Mouse (Mus musculus) monocyte, adult 5-6 weeks (primary cell): ENCODE results near the gene Ahnak. TPM values are rescaled to one million over a fixed set of nuclear protein-coding genes. Genes with fewer than 3 reads are reported as not detected.
"Not testable (repeated sequence)": the region's sequence is repeated elsewhere in the genome, so short reads cannot be mapped to it uniquely, and the experiment has no call there.

Experiments
- ATAC-seq: fragments of 153-309, 156-312 bp; replicated peaks from 2 replicates; pipeline ENCODE4 v1.8.0; 2017; ENCODE audit warnings: mild to moderate bottlenecking; ENCODE audit not compliant: low TSS enrichment, insufficient number of reproducible peaks, severe bottlenecking, poor library complexity, low FRiP score
- total RNA-seq: library from RNA; stranded (forward); fragments of 200-1000, 200-491, 200-594 nt; gene quantifications from 3 replicates; pipeline ENCODE4 v1.2.3, GENCODE M21; 2017

Ahnak gene
- total RNA-seq, 1 experiment from 2014 or later, result 414 TPM

DNA sequence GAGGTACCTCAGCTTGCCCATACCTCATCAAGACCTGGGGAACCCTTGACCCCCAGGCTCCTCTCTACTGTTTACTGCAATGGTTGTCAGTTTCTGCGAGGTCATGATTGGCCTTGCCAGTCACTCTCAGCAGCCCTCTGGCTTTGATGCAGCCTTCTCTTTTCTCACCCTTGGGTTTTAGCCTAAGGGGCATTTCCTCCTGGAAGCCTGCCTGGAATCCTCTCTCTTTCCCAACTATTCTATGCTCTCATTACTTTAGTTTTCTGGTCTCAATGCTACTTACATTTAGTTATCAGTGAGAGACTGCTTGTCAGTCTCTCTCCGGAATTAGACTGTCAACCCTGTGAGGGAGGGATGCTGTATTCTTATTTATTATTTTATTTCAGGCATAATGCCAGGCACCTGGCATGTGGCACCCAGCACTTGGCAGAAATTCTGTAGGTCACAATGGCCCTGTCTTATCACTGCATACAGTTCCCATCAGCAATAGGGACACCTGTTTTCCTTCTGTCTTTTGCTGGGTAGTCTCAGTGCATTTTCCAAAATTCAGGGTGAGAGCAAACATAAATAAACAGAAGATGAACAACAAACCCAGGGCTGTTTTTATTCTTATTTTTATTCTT is 40.7 kb downstream of the Ahnak start:
- no peak for ATAC-seq

DNA sequence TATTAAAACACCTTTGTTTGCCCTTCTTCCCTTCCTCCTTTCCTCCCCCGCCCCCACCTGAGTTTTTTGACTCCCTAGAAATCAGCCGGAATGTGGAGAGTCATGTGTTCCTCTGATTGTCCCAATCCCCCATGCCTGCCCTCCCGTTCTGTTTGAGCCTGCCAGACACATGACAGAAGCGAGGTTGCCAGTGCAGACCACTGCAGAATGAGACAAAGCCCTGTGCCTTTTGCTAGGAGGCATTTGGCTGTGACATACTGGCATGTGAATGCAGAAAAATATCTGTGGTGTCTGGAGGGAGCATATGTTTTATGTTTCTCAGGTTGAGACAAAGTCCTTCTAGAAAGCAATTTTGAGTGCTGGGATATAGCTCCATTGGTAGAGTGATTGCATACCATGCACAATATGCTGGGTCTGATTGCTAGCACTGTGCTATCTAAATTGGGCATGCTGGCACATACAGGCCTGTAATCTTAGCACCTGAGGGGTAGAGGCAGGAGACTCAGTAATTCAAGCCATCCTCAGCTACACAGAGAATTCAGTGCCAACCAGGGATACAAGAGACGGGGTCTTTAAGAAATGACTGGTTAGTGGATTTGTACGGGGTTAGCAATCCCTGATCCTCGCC is 43.5 kb downstream of the Ahnak start:
- no peak for ATAC-seq

- 0 out of 2 replicates have a peak, but pooled peaks have one; percentile 37 for ATAC-seq
Measured at GRCm38 (mm10) chr19:9033412-9034340, 44.6 kb downstream of the Ahnak start.

DNA sequence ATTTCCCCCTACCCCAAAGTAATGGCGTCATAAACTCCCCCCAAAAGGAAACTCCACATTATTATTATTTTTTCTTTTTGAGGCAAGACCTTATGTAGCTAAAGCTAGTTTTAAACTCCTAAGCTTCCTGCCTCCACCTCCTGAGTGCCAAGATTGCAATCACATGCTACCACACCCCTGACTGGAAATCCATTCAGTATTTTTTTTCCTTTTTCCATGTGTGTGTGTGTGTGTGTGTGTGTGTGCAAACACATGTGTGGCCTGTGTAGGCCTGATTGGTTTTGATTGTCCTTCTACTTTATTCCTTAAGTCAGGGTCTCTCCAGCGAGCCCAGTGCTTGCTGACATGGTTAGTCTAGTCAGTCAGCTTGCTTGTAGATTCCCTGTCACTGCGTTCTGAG is 45.4 kb downstream of the Ahnak start:
- no peak for ATAC-seq

DNA sequence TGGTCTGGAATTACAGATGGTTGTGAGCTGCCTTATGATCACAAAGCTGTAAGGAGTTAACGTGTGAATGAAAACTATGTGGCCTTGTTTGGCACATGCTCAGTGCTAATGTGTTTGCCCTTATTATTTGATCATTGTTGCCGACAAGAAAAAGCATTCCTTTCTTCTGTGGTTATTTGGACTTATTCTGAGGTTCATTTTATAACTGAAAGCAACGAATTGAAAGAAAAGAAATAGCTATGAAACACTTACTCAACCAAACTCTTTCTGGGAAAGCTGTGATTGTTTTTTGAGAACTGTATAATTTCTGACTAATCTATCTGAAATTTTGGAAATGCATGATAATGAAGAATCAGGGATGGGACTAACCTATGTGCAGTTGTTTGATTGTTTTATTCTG is 46.0 kb downstream of the Ahnak start:
- no peak for ATAC-seq

DNA sequence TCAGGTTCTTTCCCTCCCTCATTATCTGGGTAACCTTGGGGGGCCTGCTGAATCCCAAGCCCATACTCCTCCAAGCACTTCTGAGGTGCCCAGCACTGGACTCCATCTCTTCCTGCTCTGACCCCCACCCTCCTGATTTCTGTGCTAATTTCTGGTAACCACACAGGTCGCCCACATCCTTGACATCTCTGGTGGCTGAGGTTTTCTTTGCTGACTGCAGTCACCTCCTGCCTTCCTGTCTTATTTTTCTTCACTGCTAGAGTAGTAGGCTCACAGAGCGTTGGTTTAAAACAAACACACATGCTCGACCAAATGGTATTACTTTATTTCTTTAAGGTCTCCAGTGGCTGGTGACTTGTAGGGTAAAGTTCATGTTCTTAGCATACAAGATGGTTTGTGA is 49.1 kb downstream of the Ahnak start:
- 0 out of 2 replicates have a peak, but pooled peaks have one; percentile 30 for ATAC-seq

DNA sequence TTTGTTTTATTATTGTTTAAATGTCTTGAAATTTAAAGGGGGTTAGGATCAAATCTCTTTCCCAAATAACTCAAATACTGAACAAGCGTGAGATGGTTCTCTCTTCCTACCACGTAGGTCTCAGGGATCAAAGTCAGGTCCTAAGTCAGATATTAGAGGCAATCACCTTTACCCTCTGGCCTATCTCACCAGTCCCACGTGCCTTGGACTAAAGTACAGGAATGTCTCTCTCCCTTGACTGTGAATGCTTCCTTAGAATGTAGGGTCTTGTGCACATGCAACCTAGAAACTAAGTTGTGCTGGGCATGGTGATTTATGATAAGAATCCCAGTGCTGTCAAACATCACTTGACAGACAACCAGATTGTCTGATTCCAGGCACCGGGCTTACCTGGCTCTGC is 50.2 kb downstream of the Ahnak start:
- ATAC-seq, result no peak

DNA sequence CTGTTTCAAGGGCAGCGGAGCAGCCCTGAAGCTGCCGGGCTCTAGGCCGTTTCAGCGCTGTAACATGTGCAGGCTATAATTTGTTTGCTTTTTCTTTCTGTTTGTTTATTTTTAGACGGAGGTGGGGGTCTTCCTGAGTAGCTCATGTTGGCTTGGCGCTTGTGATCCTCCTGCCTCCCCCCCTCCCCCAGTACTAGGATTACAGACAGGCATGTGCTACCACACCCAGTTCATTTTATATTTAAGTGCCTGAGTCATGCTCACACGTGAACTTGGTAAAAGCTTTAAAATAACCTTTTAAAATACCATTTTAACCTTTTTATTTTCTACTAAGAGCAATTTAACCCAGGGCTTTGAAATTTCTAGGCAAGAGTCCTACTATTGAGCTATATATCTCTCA is 50.8 kb downstream of the Ahnak start:
- no peak for ATAC-seq

- ATAC-seq, result no peak
Measured at GRCm38 (mm10) chr19:9040649-9041048, 51.6 kb downstream of the Ahnak start.

- ATAC-seq, result peak; percentile 45; the same call in 1 of the 2 replicates
Measured at GRCm38 (mm10) chr19:9041074-9041473, 52.0 kb downstream of the Ahnak start.

- ATAC-seq, result no peak
Measured at GRCm38 (mm10) chr19:9043123-9043522, 54.0 kb downstream of the Ahnak start.

- peak; percentile 42 for ATAC-seq
Measured at GRCm38 (mm10) chr19:9044291-9044690, 55.2 kb downstream of the Ahnak start.

DNA sequence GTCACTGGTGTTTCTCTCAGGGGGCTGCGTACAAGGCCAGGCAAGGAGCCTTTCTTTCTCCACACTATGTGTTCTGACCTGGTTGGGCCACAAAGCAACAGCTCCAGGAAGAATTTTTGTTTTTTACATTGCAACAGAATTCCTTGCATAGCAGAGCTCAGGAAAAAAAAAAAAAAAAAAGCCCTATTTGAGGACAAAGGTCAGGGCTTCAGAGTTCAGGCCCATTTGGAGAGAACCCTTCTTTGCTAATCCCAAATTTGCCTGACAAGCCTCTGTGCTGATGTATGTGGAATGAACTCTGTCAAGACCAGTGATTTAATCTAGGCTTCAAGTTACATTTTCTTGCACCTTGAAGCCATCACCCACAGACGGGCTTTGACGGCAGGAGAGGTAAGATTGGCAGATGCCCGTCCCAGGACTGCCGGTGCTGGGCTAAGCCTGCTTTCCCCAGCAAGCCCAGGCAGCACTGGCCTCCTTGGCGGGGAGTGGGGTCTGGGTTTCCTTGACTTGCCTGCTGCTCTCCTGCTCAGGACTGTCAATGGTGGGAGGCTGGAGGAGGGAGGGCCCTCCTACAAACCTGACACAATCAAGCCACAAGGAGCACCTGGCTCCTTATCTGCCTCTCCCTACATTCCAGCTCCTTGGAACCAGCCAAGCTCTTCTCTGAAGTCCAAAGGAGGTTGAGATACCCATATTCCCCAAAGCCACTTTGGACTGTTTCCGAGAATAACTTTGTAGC is 58.3 kb downstream of the Ahnak start:
- ATAC-seq, result no peak

DNA sequence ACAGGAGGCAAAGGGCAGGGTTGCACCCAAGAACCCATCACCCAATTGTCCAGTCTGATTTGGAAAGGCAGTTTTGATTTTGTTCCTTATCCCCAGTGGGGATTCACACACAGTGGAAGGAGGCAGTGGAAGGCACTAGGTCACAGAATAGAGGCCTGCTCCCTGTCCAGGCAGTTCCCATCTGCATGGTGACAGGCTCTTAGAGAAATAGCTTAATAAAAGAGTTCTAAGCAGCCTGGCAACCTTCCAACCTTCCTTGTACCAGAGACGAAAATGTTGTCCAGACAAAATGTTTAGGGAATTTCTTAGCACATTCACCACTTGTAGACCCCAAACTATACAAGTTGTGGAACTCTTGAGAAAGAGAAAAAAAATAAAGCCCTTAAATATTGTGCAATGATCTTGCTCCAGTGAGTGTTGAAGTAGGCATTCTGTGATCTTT is 58.9 kb downstream of the Ahnak start:
- no peak for ATAC-seq

DNA sequence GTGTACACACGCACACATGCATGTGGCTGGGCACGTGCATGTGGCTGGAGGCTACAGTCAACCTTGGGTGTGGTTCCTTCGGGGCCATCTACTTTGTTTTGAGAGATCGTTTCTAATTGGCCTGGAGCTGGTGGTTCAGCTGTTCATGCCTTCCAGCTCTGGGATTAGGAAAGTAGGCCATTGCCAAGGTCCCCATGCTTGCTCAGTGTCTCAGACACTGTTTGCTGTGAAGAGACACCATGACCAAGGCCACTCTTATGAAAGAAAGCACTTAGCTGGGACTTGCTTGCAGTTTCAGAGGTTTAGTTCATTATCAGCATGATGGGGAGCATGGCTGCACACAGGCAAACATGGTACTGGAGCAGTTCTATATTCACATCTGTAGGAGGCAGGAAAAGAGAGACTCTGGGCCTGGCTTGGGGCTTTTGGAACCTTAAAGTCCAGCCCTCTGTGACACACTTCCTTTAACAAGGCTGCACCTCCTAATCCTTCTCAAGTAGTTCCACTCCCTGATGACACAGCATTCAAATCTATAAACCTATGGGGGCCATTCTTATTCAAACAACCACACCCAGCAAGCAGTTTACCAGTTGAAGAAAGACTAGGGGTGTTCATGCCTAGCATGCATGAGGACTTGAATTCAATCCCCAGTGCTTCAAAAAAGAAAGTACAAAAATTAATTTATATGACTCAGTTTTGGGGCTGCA is 60.0 kb downstream of the Ahnak start:
- no peak for ATAC-seq

DNA sequence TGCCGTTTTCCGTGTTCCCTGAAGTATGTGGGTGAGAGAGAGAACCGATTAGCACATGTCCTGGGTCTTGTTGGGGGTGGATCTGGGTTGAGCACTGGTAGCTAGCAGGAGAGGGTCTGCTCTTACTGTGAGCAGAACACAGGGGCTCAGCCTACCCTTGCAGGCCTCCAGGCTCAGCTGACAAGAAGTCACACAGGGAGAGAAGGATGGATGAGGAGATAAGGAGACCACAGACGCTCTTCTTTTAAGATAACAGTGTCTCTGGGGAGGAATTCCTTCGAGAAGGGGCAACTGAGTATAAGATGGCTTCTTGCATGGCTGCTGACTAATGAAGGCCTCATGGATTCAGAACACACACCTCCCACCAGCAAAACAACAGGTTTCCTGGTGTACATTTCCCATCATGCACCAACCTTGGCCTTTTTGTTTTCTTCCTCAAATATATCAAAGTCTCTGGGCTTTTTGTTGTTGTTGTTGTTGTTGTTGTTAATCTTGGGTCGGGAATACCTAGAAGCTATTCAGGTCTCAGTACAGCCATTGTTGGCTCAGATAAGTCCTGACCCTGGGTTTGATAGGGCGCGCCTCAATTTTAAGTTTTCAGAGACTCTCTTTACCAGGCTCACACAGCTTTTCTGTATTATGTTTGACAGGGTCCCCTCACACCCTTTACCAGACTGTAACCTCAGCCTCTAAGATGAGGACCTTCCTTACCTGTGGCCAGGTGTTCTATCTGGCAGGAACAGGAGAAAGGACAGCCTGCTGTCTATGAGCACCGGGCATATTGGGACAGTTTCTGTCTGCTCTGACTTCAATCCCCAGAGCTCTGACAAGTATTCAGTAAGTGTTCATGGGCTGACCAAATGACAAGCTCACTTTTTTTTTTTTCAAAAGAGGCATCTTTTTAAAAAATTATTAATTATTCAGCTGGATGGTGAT is 61.5 kb downstream of the Ahnak start:
- no peak for ATAC-seq

GRCm38 (mm10) chr19:9051985-9052384 is 62.9 kb downstream of the Ahnak start:
- not testable (repeated sequence) for ATAC-seq
